Mouse (Mus musculus) forebrain, embryonic 14.5 days (tissue): ENCODE measurements at regions not wholly inside any gene's neighbourhood (a gene's known extent, or its start where the extent isn't known, plus 50 kb on each side); places are given as distances from the start of the nearest gene placed in this dataset.
A peak's percentile ranks its signal among the peaks of the same experiment; 100 is the strongest.

Source experiments
- ATAC-seq: fragments of 200-750 bp; cut with Nextera tagmentation; 2 replicates; pipeline ENCODE4 v1.8.0; 2017; ENCODE audit warnings: mild to moderate bottlenecking, moderate library complexity
- DNase-seq: peaks from one replicate; pipeline ENCODE4 v3.0.0-alpha.2; 2015; ENCODE audit warnings: low spot score
- H3K27ac ChIP-seq: fragments of 300-500 bp; sonication (generic); 2 replicates; pipeline ENCODE4 v1.5.1; 2014; ENCODE audit warnings: low read depth, mild to moderate bottlenecking, control low read depth, low read length, moderate library complexity
- H3K27me3 ChIP-seq: fragments of 300-500 bp; sonication (generic); replicated peaks from 2 replicates; pipeline ENCODE4 v1.6.1; 2014; ENCODE audit warnings: low read length, control low read depth, mixed read lengths; ENCODE audit not compliant: control insufficient read depth, insufficient read depth
- H3K36me3 ChIP-seq: fragments of 300-500 bp; sonication (generic); 2 replicates; pipeline ENCODE4 v1.6.1; 2014; ENCODE audit warnings: low read length, control low read depth; ENCODE audit not compliant: control insufficient read depth, insufficient read depth
- H3K4me1 ChIP-seq: fragments of 300-500 bp; sonication (generic); 2 replicates; pipeline ENCODE4 v1.6.1; 2014; ENCODE audit warnings: antibody characterized with exemption, low read length, control low read depth; ENCODE audit not compliant: control insufficient read depth, insufficient read depth
- H3K4me2 ChIP-seq: fragments of 300-500 bp; sonication (generic); 2 replicates; pipeline ENCODE4 v1.6.1; 2014; ENCODE audit warnings: mild to moderate bottlenecking, control low read depth, low read length
- H3K4me3 ChIP-seq: fragments of 300-500 bp; sonication (generic); 2 replicates; pipeline ENCODE4 v1.5.1; 2014; ENCODE audit warnings: low read depth, low read length, control low read depth
- H3K9ac ChIP-seq: fragments of 300-500 bp; sonication (generic); 2 replicates; pipeline ENCODE4 v1.6.1; 2014; ENCODE audit warnings: mild to moderate bottlenecking, low read length, control low read depth, moderate library complexity
- H3K9me3 ChIP-seq: fragments of 300-500 bp; sonication (generic); replicated peaks from 2 replicates; pipeline ENCODE4 v1.6.1; 2016; ENCODE audit warnings: low read length, control low read depth, mixed read lengths; ENCODE audit not compliant: control insufficient read depth
- WGBS: fragments of 180-500 bp; shearing (Covaris S2); extraction: QIAGEN DNeasy Blood & Tissue Kit; methylation state at CpG from one replicate; pipeline ENCODE4 v1.1.7; 2014; 5-methylcytosine and 5-hydroxymethylcytosine counted together

DNA sequence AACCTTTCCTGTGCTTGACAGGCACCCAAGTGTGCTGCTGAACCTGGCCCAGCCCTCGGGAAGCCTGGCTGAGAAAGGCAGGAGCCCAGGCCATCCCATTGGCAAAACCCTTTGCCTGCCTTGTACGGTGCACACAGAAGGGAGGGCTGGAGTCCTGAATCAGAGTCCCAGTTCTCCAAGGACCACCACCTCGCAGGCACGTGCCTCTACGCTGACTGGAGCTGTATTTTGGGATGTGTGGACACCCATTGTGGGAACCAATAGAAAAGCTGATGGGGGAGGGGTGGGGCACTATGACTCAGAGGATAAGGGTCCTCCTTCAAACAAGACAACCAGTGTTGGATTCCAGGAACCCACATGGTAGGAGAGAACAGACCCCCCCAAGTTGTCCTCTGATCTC lies 97.4 kb downstream of the 1700001O22Rik start:
- H3K36me3 ChIP-seq: no peaks in the 10 kb centered on the region
- no peak overlapping the region for H3K4me2 ChIP-seq
- no peaks in the 10 kb centered on the region for H3K9me3 ChIP-seq
- no peak overlapping the region for H3K4me3 ChIP-seq
- H3K27me3 ChIP-seq: no peaks in the 10 kb centered on the region
- H3K4me1 ChIP-seq: peaks cover 30% of the 10 kb centered on the region
- WGBS: 68% methylated on average over 5 of the region's 5 CpGs
- no peak for DNase-seq
- H3K9ac ChIP-seq: no peak overlapping the region
- no peak overlapping the region for H3K27ac ChIP-seq
- no peak for ATAC-seq

- no peak overlapping the region for H3K27ac ChIP-seq
- 96% methylated on average over 1 of the region's 1 CpGs for WGBS
Observed at GRCm38 (mm10) chr2:30703308-30703707, 100.2 kb downstream of the 1700001O22Rik start.

DNA sequence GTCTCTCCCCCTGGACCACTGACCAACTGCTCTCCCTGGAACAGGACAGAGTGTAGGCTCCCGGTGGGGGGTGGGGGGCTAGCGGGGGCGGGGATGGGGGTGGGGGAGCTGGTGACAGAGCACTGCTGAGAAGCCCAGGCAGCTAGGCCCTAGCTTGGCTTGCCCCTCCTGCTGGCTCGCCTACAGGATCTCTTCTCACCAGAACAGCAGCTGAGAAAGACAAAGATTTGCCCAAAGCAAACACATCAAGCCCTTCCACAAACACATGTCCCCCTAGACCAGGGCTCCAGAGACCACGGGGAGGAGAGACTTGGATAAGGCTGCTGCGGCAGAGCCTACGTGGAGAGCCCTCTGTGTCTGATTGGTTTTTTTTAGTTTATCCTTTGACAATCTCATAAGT lies 100.8 kb downstream of the 1700001O22Rik start:
- WGBS: 25% methylated on average over 7 of the region's 7 CpGs
- Histone ChIP-seq H3K36me3 (no peaks in the 10 kb centered on the region), H3K9ac (no peak overlapping the region), H3K27ac (peak overlapping the region; percentile 40; the same call in 1 of the 2 replicates), H3K9me3 (no peaks in the 10 kb centered on the region), H3K4me2 (no peak overlapping the region), H3K27me3 (no peaks in the 10 kb centered on the region), H3K4me3 (no peak overlapping the region), H3K4me1 (peaks cover 15% of the 10 kb centered on the region)
- DNase-seq: no peak
- no peak for ATAC-seq

More at GRCm38 (mm10) chr2:30703308-30703707, 100.2 kb downstream of the 1700001O22Rik start:
- ATAC-seq: no peak
- DNase-seq: no peak
- H3K27me3 ChIP-seq: no peaks in the 10 kb centered on the region
- H3K9me3 ChIP-seq: no peaks in the 10 kb centered on the region
- H3K36me3 ChIP-seq: no peaks in the 10 kb centered on the region
- no peak overlapping the region for H3K9ac ChIP-seq
- H3K4me1 ChIP-seq: peaks cover 20% of the 10 kb centered on the region
- no peak overlapping the region for H3K4me3 ChIP-seq
- no peak overlapping the region for H3K4me2 ChIP-seq

DNA sequence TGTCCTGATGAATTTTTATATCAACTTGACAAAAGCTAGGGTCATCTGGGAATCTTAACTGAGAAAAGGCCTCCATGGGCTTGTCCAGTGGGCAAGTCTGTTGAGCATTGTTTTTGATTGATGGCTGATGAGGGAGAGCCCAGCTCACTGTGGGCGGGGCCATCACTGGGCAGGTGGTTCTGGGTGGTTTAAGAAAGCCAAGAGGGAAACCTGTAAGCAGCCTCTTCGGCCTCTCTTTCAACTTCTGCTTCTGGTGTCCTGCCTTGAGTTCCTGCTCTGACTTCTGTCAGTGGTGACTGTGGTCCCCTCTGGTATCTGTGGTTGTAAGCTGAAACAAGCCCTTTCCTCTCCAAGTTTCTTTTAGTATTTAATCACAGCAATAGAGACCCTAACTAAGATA lies 102.6 kb downstream of the 1700001O22Rik start:
- Histone ChIP-seq H3K4me3 (no peak overlapping the region), H3K4me2 (no peak overlapping the region), H3K4me1 (peaks cover 7% of the 10 kb centered on the region; the same call in 1 of the 2 replicates), H3K36me3 (no peaks in the 10 kb centered on the region), H3K9ac (no peak overlapping the region), H3K9me3 (no peaks in the 10 kb centered on the region), H3K27ac (peak overlapping the region; percentile 21; the same call in 1 of the 2 replicates), H3K27me3 (no peaks in the 10 kb centered on the region)
- DNase-seq: no peak
- 97% methylated on average over 2 of the region's 2 CpGs for WGBS
- ATAC-seq: no peak

DNA sequence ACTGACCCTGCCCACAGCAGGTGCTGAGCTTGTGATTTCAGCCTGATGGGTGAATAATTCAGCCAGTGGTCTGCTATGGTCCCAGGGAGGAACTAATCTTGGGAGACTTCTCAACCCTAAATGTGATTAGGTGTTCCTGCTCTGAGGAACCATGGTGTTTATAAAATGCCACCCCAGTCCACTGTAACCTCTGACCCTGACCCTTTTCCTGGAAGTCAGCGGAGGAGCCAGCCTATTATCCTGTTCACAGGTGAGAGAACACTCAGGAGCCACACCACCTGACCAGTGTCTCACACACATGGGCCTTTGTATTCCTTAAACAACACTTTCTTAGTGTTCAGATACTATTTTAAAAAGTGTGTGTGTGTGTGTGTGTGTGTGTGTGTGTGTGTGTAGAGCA lies 103.0 kb downstream of the 1700001O22Rik start:
- ATAC-seq (no peak), DNase-seq (no peak)
- Histone ChIP-seq H3K27me3 (no peaks in the 10 kb centered on the region), H3K4me1 (peaks cover 9% of the 10 kb centered on the region), H3K9ac (no peak overlapping the region), H3K9me3 (no peaks in the 10 kb centered on the region), H3K4me3 (no peak overlapping the region), H3K36me3 (no peaks in the 10 kb centered on the region), H3K27ac (peak overlapping the region; percentile 60; the same call in 1 of the 2 replicates), H3K4me2 (no peak overlapping the region)
- 100% methylated on average over 1 of the region's 1 CpGs for WGBS

DNA sequence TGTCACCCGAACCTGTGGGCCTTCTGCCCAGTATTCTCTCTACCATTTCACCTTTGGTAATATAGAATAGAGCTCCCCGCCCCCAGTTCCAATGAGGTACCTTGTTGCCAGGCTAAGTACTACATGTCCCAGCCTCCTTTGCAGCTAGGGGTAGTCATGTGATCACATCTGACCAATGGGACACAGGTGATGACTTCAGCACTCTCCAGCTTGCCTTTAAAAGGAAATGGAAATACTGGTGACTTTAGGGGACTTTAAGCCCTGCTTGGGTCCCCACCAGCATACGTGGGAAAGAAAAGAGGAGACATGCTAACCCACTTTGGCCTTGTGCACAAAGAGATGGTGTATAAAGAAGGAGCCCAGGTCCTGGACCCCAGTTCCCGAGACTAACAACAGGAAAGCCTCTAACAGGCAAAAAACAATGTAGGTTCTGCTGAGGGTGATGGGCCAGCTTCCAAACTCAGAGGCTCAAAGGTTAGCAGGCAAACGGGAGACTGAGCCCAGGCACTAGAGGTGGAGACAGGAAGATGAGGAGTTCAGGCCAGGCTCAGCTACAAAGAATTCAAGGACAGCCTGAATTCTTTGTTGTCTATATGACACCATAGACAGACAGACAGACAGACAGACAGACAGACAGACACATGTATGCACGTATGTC lies 103.5 kb downstream of the 1700001O22Rik start:
- peaks cover 14% of the 10 kb centered on the region for H3K4me1 ChIP-seq
- peak overlapping the region; percentile 60 for H3K27ac ChIP-seq
- peak overlapping the region; percentile 34 for H3K4me2 ChIP-seq
- 30% methylated on average over 6 of the region's 6 CpGs for WGBS
- no peak overlapping the region for H3K4me3 ChIP-seq
- DNase-seq: peak; percentile 91
- H3K9ac ChIP-seq: no peak overlapping the region
- no peaks in the 10 kb centered on the region for H3K36me3 ChIP-seq
- peak; percentile 88 for ATAC-seq
- H3K27me3 ChIP-seq: no peaks in the 10 kb centered on the region
- H3K9me3 ChIP-seq: no peaks in the 10 kb centered on the region

DNA sequence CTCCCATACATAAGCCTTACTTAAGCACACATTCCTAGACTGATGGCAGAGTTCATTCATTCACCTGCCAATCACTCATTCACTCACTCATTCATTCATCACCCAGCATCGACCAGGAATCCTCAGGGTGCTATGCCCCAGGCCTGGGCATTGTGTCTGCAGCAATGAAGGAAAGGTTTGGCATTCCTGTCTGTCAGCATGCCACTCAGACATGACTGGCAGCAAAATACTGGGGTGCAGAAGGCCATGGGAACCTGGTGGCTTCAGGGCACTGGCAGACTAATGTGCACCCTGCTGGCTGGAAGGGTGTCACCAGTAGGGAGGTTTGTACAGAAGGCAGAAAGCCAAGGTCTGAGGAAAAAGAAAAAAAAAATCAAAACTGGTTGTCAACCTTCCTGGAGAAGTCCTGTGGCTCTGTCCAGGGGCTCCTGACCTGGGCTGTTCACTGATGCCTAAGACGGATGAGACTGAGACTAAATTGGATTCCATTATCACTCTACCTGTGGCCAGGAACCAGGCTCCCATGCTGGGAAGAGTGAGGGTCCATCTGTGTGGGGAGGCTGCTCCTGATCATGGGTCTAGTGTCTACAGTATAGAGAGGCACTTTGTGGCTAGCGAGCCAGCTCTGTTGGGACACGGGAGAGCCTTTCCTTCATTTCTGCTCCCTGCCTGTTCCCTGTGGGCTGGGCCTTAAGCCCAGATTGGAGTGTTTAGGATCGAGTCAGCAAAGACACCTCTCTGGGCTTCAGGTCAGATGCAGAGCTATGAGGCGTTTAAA lies 104.1 kb downstream of the Cstad start:
- peak overlapping the region; percentile 36; the same call in 1 of the 2 replicates for H3K27ac ChIP-seq

DNA sequence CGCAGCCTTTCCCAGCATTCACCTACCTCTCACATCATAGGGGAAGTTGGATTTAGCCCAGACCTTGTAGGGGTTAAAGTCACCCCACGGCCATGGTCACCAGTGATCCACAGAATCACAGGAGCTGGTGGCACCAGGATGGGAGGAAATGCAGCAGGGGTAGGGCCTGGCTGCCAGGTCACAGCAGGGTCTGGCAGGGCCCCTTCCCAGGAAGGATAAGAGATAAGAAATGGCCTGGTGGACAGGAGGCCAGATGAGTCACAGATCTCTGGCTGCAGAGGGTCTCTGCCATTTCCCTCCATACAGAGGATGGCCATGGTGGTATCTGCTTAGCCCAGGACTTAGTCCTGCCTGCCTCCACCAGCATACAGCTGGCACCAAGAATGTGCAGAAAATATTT lies 103.0 kb downstream of the Cstad start:
- H3K9me3 ChIP-seq: no peaks in the 10 kb centered on the region
- ATAC-seq (no peak), DNase-seq (no peak)
- H3K36me3 ChIP-seq: no peaks in the 10 kb centered on the region
- no peaks in the 10 kb centered on the region for H3K27me3 ChIP-seq
- H3K4me3 ChIP-seq: no peak overlapping the region
- WGBS: 82% methylated on average over 2 of the region's 2 CpGs
- H3K4me2 ChIP-seq: no peak overlapping the region
- no peak overlapping the region for H3K27ac ChIP-seq
- H3K9ac ChIP-seq: no peak overlapping the region
- H3K4me1 ChIP-seq: peaks cover 24% of the 10 kb centered on the region

More for the DNA sequence above, 104.1 kb downstream of the Cstad start:
- no peak overlapping the region for H3K4me2 ChIP-seq
- DNase-seq (no peak), ATAC-seq (no peak)
- H3K4me1 ChIP-seq: peaks cover 19% of the 10 kb centered on the region
- no peaks in the 10 kb centered on the region for H3K27me3 ChIP-seq
- no peak overlapping the region for H3K9ac ChIP-seq
- no peaks in the 10 kb centered on the region for H3K9me3 ChIP-seq
- 77% methylated on average over 6 of the region's 6 CpGs for WGBS
- H3K36me3 ChIP-seq: no peaks in the 10 kb centered on the region
- H3K4me3 ChIP-seq: no peak overlapping the region
